Mouse (Mus musculus) urinary bladder, postnatal 4 days (tissue): ENCODE data around the gene Txnrd3.

Experiments
- DNase-seq, 2 experiments: peaks; one replicate each; pipeline ENCODE4 v3.0.0; 2021 to 2022; ENCODE audit warnings: low spot score in 2 of 2

Txnrd3 gene

GRCm38 (mm10) chr6:89655011-89655410 is 11.2 kb downstream of the Txnrd3 start:
- no peak for DNase-seq

GRCm38 (mm10) chr6:89658342-89658741 is 14.6 kb downstream of the Txnrd3 start:
- no peak for DNase-seq

GRCm38 (mm10) chr6:89658931-89659330 is 15.1 kb downstream of the Txnrd3 start:
- no peak for DNase-seq

GRCm38 (mm10) chr6:89659692-89660423 is 16.1 kb downstream of the Txnrd3 start:
- DNase-seq: no peak

DNA sequence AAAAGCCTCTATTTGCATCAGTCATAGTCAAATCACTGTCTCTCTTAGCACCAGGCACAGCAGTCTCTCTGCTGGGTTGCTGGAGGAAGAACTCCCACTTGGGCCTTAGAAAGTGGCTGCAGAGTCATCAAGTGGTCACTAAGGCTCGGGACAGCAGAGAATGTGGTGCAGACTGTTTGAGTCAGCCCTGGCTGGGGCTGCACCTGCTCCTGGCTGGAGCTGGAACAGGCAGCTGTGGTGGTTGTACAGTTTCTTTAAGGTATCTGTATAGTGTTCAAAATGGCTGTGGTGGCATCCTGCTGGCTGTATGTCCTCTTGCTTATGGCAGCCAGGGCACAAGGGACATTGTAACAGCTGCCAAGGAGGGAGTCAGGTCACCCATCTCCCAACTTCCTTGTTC is 16.7 kb downstream of the Txnrd3 start:
- no peak for DNase-seq

DNA sequence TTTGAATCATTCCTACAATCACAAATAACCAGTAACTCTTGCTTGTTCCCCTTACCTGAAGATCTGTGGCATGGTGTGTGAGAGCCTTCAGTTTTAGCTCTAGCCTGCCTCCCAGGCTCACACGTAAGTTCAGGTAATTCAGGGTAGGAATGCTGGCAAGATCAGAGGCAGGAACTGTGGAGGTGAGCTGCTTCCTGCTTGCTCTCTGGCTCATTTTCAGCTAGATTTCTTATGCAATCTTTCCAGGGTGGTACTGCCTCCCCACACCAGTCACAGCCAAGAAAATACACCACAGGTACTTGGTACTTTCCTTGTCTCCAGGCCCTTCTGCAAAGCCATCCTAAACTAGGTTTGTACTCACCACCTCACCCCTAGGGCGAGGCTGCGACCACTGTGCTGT is 18.7 kb downstream of the Txnrd3 start:
- peak in 1 of 2 experiments; percentile 44 for DNase-seq

DNA sequence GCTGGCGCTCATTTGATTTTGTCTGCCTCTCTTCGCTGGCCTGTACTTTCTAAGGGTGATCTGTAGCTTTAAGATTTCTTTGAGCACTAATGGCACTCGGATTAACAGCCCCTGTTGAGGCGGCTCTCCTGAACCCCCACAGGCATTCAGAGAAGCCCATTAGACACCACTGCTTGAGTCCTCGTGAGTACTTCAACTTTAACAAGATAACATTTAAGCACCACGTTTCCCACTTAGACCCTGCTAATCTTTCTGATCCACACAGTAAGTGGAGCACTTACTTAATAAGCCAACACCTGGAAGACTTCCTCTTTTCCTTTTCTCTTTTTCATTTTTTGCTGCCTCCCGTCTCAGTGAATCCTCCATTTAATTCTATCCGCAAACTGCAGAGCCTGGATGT is 21.4 kb downstream of the Txnrd3 start:
- DNase-seq: no peak

DNA sequence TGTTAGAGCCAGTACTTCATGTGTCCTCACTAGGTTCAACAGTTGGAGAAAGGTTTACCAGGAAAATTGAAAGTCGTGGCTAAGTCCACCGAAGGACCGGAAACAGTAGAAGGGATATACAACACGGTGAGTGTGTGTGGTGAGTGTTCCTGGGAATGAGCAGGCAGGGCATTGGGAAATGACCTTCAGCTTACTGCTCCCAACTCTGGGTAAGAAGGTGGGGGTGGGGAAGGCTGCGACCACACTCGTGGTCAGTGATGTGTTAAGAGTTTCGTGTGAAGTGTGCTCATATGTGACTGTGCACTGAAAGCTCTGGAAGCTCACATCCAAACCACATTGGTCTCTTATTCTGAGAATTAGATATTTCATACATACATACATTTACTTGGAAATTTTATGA is 21.9 kb downstream of the Txnrd3 start:
- no peak for DNase-seq

DNA sequence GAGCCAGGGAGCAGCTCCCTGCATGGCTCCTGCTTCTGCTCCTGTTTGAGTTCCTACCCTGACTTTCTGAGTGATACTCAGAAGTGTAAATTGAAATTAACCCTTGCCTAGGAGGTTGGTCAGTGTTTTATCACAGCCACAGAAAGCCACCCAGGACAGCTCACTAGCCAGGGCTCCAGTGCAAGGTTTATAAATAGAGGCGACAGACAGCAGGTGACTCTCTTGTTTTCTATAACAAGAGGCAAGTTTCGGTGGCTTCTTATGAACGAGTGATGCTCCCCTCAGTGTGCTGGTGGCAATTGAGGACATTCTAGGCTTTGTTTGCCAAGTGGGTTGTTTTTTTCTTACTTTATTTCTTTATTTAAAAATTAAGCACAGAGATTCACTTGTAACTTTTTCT is 23.2 kb downstream of the Txnrd3 start:
- DNase-seq: no peak

- no peak for DNase-seq
Observed at GRCm38 (mm10) chr6:89669556-89669955, 25.8 kb downstream of the Txnrd3 start.

DNA sequence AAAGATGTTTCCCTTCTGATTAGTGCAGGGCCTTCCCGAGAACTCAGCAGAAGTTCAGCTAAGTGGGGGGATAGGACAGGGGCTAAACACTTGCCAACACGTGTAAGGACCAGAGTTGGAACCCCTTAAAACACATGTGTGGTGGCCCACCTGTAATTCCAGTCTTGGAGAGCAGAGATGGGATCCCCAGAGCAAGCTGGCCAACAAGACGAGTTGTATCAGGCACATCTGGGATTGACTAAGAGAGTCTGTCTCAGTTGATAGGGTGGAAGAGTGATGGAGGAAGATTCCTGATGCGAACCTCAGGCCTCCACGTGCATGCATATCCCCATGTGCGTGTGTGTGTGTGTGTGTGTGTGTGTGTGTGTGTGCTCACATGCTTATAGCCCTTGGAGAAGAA is 27.6 kb downstream of the Txnrd3 start:
- DNase-seq: no peak

- DNase-seq: no peak
Observed at GRCm38 (mm10) chr6:89672641-89673040, 28.9 kb downstream of the Txnrd3 start.

GRCm38 (mm10) chr6:89673135-89673780 is 29.5 kb downstream of the Txnrd3 start:
- no peak for DNase-seq

GRCm38 (mm10) chr6:89678522-89678921 is 34.7 kb downstream of the Txnrd3 start:
- DNase-seq: no peak

- peak; percentile 47 to 75 for DNase-seq
Observed at GRCm38 (mm10) chr6:89679291-89679835, 35.6 kb downstream of the Txnrd3 start.

GRCm38 (mm10) chr6:89680155-89680554 is 36.4 kb downstream of the Txnrd3 start:
- peak; percentile 72 to 86 for DNase-seq

DNA sequence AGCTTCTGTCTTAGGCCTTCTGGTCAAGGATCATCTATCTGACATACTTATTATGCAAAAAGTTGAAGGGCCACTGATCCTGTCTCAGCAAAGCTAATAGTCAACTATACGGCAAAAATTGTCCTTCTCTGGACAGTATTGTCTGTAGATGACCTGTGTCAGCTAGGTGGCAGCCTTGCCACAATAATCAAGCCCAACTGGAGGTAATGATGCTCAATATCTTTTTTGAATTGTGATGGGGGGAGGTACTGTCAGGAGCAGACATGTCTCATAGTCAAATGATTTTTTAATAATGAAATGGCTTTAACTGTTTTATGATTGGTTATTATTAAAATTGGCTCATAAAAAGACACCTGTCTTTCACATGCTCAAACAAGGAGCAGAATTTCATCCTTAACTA is 40.4 kb downstream of the Txnrd3 start:
- no peak for DNase-seq

DNA sequence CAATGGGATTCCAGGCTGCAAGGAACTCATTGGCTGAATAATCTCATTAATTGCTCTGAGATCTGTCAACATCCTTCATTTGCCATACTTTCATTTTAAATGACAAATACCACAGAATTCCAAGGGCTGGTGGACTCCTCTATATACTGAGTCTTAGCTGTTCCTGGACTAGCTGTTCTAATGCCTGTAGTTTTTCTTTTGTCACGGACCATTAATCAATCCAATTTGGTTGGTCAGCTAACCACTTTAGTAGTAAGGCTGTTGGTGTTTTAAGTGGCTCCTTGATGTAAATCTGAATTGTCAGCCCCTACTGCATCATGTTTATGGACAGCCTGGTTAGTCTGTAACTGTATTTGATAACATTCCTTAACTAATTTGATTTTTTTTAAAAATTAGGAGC is 43.3 kb downstream of the Txnrd3 start:
- DNase-seq: no peak

GRCm38 (mm10) chr6:89706624-89707023 is 62.8 kb downstream of the Txnrd3 start:
- no peak for DNase-seq

DNA sequence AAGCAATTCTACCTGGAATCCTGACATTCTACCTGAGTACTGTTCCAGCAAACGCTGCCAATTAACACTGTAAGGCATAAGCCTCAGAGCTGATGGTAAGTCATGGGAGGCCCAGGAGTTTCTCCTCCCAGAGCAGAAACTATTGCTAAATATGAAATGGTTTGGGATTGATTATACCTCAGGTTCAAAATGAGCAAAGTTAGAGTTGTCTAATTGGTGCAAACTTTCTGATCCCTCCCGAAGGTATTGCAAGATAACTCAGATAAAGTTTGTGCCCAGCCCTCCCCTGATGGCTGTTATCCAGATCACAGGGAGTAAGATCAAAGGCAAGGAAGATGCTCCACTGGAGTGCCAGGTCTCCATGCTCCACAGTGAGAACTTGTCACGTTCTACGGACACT is 63.5 kb downstream of the Txnrd3 start, which contains the start of gene Vmn1r40:
TSS of gene Vmn1r40 (plus strand) at position 301 of the 400 bp plus-strand sequence.
- no peak for DNase-seq

DNA sequence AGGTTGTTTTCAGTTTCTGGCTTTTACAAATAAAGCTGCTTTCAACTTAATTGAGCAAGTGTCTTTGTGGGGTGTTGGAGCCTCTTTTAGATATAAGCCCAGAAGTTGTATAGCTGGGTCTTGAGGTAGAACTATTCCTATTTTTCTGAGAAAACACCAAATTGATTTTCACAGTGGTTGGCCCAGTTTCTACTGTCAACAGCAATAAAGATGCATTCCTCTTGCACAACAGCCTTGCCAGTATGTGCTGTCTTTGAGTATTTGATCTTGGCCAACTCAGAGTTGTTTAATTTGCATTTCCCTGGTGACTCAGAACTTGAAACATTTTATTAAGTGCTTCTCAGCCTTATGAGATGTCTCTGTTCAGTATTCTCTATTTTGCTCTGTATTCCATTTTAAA is 74.3 kb downstream of the Txnrd3 start:
- DNase-seq: no peak
